Mouse (Mus musculus): Measurements from ENCODE around the gene Uts2. TPM values are rescaled to one million over a fixed set of nuclear protein-coding genes. Genes with fewer than 3 reads are reported as not detected.
A peak's percentile ranks its signal among the peaks of the same experiment; 100 is the strongest.

Gene Uts2
- polyA plus RNA-seq, 1 experiment from 2014 or later = not detected

DNA sequence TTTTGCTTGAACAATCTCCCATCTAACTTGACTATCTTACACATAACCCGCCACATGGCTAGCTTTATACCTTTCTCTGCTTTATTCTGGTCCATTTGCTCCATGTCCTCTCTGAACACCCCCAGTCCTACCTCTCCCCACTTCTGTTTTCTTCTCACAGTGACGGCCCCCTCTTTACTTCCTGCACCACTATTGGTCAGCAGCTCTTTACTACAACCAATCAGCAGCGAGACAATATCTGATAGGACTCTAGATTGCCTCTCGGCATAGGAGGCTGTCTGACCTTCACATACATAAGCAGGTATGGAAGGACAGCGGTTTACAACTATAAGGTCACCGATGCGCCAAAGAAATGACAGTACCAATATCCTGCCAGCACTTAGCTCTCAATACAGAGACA lies 39.6 kb downstream of the Uts2 start:
- no peaks in the 10 kb centered on the region for H3K27me3 ChIP-seq (ENCODE audit: control insufficient read depth, insufficient read depth, low read length)
- H3K27ac ChIP-seq (ENCODE audit: low read depth, low read length) = no peak overlapping the region
- WGBS = 87% methylated on average over 7 of the region's 7 CpGs
- DNase-seq (ENCODE audit: low spot score) = no peak
- no peaks in the 10 kb centered on the region for H3K4me1 ChIP-seq (replicated peaks; ENCODE audit: control insufficient read depth, insufficient read depth, low read length)
- H3K4me2 ChIP-seq (ENCODE audit: low read depth, low read length, severe bottlenecking) = no peak overlapping the region
- no peak overlapping the region for H3K9ac ChIP-seq (ENCODE audit: low read length)
- H3K4me3 ChIP-seq (ENCODE audit: low read depth, low read length) = no peak overlapping the region
- H3K9me3 ChIP-seq (ENCODE audit: control insufficient read depth, low read length) = no peaks in the 10 kb centered on the region
- no peak for ATAC-seq (replicated peaks; ENCODE audit: low FRiP score)
- no peaks in the 10 kb centered on the region for H3K36me3 ChIP-seq (ENCODE audit: control insufficient read depth, insufficient read depth, low read length)

DNA sequence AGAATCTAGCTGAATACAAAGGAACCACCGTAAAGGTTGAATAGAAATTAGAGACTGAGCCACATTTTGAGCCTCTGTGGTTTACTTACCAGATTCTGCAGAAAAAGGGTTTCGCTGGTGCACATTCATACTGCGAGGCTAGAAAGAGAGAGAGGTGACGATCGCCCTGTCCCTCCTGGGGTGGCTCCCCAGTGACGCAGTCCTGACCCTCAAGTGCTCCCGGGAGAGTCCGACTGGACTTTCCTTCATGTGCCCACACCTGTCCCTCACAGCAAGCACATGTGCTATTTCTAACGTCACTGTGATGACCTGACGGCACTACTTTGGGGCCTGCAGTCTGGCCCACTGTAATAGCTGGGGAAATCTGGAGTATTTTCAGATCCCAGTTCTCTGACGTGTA lies 40.9 kb downstream of the Uts2 start:
- DNase-seq (ENCODE audit: low spot score) (no peak), ATAC-seq (replicated peaks; ENCODE audit: low FRiP score) (no peak)
- H3K36me3 ChIP-seq (ENCODE audit: control insufficient read depth, insufficient read depth, low read length) = no peaks in the 10 kb centered on the region
- 94% methylated on average over 11 of the region's 11 CpGs for WGBS
- no peak overlapping the region for H3K4me3 ChIP-seq (ENCODE audit: low read depth, low read length)
- H3K4me2 ChIP-seq (ENCODE audit: low read depth, low read length, severe bottlenecking) = no peak overlapping the region
- no peaks in the 10 kb centered on the region; the same call in 1 of the 2 replicates for H3K27me3 ChIP-seq (ENCODE audit: control insufficient read depth, insufficient read depth, low read length)
- H3K9me3 ChIP-seq (ENCODE audit: control insufficient read depth, low read length) = no peaks in the 10 kb centered on the region
- no peak overlapping the region for H3K9ac ChIP-seq (ENCODE audit: low read length)
- H3K27ac ChIP-seq (ENCODE audit: low read depth, low read length) = no peak overlapping the region
- no peaks in the 10 kb centered on the region for H3K4me1 ChIP-seq (replicated peaks; ENCODE audit: control insufficient read depth, insufficient read depth, low read length)

DNA sequence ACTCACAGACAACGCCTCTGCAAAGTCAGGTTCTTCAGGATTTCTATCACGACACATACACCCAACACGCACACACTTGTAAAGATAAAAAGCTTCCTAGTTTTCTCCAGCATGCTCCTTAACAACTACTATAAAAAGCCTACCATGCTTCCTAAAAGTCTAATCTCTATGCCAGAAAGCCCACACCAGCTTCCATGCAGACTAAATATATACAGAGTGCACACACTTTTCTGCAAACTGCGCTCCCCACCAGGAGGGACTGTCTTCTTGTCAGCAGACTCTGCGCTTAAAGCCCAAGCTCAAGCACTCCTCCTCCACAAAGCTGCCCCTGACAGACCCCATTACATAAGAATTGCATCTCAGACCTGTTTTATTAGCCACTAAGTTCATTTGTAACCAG lies 44.6 kb downstream of the Uts2 start:
- H3K4me1 ChIP-seq (replicated peaks; ENCODE audit: control insufficient read depth, insufficient read depth, low read length) = peaks cover 6% of the 10 kb centered on the region; the same call in 1 of the 2 replicates
- WGBS = 90% methylated on average over 5 of the region's 5 CpGs
- ATAC-seq (replicated peaks; ENCODE audit: low FRiP score) (no peak), DNase-seq (ENCODE audit: low spot score) (peak; percentile 36)
- no peaks in the 10 kb centered on the region for H3K9me3 ChIP-seq (ENCODE audit: control insufficient read depth, low read length)
- H3K27ac ChIP-seq (ENCODE audit: low read depth, low read length) = no peak overlapping the region
- H3K36me3 ChIP-seq (ENCODE audit: control insufficient read depth, insufficient read depth, low read length) = no peaks in the 10 kb centered on the region
- H3K4me2 ChIP-seq (ENCODE audit: low read depth, low read length, severe bottlenecking) = no peak overlapping the region
- H3K27me3 ChIP-seq (ENCODE audit: control insufficient read depth, insufficient read depth, low read length) = no peaks in the 10 kb centered on the region; the same call in 1 of the 2 replicates
- no peak overlapping the region for H3K9ac ChIP-seq (ENCODE audit: low read length)
- H3K4me3 ChIP-seq (ENCODE audit: low read depth, low read length) = no peak overlapping the region

DNA sequence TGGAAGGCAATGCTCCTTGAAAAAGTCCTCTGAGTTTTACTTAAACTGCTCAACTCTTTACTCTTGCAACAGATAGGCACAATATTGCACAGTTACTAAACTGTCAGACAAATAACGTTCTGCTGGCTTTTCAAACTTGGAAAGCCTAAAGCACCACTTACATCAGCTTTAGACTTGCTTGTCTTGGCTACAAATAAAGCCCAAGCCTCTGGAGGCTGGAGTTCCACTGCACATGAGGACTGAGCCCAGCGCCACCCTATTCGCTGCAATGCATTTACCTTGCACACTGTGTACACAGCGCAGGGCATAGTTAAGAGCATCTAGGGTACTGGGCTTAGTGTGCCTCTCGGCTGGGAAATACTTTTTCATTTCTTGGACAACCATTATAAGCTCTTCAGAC lies 46.4 kb downstream of the Uts2 start:
- Histone ChIP-seq H3K4me3 (ENCODE audit: low read depth, low read length) (no peak overlapping the region; the same call in 1 of the 2 replicates), H3K9ac (ENCODE audit: low read length) (no peak overlapping the region), H3K27ac (ENCODE audit: low read depth, low read length) (no peak overlapping the region), H3K9me3 (ENCODE audit: control insufficient read depth, low read length) (no peaks in the 10 kb centered on the region), H3K4me1 (replicated peaks; ENCODE audit: control insufficient read depth, insufficient read depth, low read length) (peaks cover 6% of the 10 kb centered on the region; the same call in 1 of the 2 replicates), H3K4me2 (ENCODE audit: low read depth, low read length, severe bottlenecking) (peak overlapping the region; percentile 98; the same call in 1 of the 2 replicates), H3K36me3 (ENCODE audit: control insufficient read depth, insufficient read depth, low read length) (no peaks in the 10 kb centered on the region), H3K27me3 (ENCODE audit: control insufficient read depth, insufficient read depth, low read length) (no peaks in the 10 kb centered on the region; the same call in 1 of the 2 replicates)
- ATAC-seq (replicated peaks; ENCODE audit: low FRiP score) (no peak), DNase-seq (ENCODE audit: low spot score) (no peak)
- WGBS = 55% methylated on average over 5 of the region's 5 CpGs

DNA sequence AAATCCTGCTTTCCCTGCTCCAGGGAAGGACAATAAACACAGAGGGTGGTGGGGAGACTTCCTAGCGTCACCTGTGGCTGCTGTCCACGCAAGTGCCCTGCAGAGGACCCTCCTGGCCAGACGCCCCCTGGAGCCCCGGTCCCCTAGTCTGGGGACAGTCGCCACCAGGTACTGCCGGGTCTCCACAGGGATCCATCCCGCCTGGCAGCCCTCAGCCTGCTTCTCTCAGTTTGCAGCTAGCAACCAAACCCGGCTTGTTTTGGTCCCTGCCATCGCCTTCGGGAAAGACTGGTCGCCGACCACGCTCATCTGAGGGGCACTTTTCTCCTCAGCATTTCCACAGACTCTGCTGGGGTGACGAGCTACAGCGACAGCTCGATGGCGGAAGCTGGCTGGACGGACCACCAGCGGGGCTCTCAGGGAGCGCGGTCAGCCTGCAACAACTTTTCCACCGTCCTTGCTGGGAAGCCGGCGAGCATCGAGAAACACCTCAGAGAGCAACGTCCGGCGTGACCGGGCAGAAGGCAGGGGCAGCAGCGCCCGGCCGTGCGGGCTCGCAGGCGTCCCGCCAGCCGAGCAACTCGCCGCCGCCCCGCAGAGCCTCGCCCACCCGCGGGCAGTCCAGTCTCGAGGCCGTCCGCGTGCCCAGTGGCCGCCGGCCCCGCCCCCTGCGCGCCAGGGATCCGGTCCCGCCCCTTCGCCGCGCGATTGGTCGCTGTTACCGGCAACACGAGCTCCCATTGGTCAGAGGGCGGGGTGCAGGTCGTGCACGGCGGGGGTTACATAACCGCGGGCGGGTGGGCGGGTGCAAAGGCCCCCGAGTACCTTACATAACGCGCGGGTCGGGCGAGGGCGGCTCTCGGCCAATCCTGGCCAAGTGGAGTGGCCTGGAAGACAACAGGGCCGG lies 47.4 kb downstream of the Uts2 start, which contains the start of gene Per3:
Gene Per3 (minus strand): TSS at position 629 of the 907 bp plus-strand sequence.
- H3K9ac ChIP-seq (ENCODE audit: low read length) = peak within 1 kb of the TSS; percentile 65
- H3K4me1 ChIP-seq (replicated peaks; ENCODE audit: control insufficient read depth, insufficient read depth, low read length) = peaks cover 6% of the 10 kb centered on the region; the same call in 1 of the 2 replicates
- peak within 1 kb of the TSS; percentile 98 for H3K4me2 ChIP-seq (ENCODE audit: low read depth, low read length, severe bottlenecking)
- H3K9me3 ChIP-seq (ENCODE audit: control insufficient read depth, low read length) = no peaks in the 10 kb centered on the region
- DNase-seq (ENCODE audit: low spot score) (peak; percentile 98), ATAC-seq (replicated peaks; ENCODE audit: low FRiP score) (peak; percentile 97)
- no peaks in the 10 kb centered on the region; the same call in 1 of the 2 replicates for H3K36me3 ChIP-seq (ENCODE audit: control insufficient read depth, insufficient read depth, low read length)
- no peaks in the 10 kb centered on the region; the same call in 1 of the 2 replicates for H3K27me3 ChIP-seq (ENCODE audit: control insufficient read depth, insufficient read depth, low read length)
- no peak within 1 kb of the TSS for H3K27ac ChIP-seq (ENCODE audit: low read depth, low read length)
- H3K4me3 ChIP-seq (ENCODE audit: low read depth, low read length) = peak within 1 kb of the TSS; percentile 55
- under 1% methylated on average over 75 of the region's 79 CpGs for WGBS

DNA sequence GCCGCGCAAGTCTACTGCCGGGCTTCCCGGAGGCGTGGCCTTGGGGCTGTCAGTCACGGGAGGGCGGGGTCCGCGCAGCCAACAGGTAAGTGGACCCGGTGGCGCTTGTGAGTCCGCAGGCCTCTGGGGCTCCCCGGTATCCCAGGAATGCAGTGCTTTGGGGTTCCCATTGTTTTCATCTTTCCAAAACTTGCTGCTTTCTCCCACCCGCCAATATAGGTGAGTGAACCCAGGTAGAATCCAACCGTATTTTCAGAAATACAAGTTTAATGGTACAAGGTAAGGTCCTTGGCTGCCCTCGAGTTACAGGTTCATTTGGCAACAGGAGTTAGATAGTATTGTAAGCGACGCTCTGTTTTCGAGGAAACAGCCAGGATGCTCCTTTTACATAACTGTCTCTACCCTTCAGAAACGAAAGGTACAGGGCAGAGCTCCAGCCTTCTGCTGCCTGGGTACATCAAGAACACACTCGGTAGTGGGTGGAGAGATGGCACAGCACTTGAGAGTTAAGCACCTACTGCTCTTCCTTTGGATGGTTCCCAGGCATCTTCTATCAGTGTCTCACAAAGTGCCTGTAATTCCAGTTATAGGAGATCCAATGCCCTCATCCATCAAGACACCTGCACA lies 48.2 kb downstream of the Uts2 start:
- H3K36me3 ChIP-seq (ENCODE audit: control insufficient read depth, insufficient read depth, low read length) = no peaks in the 10 kb centered on the region; the same call in 1 of the 2 replicates
- DNase-seq (ENCODE audit: low spot score) = no peak
- 0 out of 2 replicates have a peak, but pooled peaks have one; percentile 8 for ATAC-seq (replicated peaks; ENCODE audit: low FRiP score)
- H3K9me3 ChIP-seq (ENCODE audit: control insufficient read depth, low read length) = no peaks in the 10 kb centered on the region
- H3K27me3 ChIP-seq (ENCODE audit: control insufficient read depth, insufficient read depth, low read length) = no peaks in the 10 kb centered on the region; the same call in 1 of the 2 replicates
- 5% methylated on average over 21 of the region's 21 CpGs for WGBS
- H3K4me3 ChIP-seq (ENCODE audit: low read depth, low read length) = peak overlapping the region; percentile 55
- H3K4me2 ChIP-seq (ENCODE audit: low read depth, low read length, severe bottlenecking) = peak overlapping the region; percentile 98
- peaks cover 6% of the 10 kb centered on the region; the same call in 1 of the 2 replicates for H3K4me1 ChIP-seq (replicated peaks; ENCODE audit: control insufficient read depth, insufficient read depth, low read length)
- peak overlapping the region; percentile 23; the same call in 1 of the 2 replicates for H3K9ac ChIP-seq (ENCODE audit: low read length)
- no peak overlapping the region for H3K27ac ChIP-seq (ENCODE audit: low read depth, low read length)

DNA sequence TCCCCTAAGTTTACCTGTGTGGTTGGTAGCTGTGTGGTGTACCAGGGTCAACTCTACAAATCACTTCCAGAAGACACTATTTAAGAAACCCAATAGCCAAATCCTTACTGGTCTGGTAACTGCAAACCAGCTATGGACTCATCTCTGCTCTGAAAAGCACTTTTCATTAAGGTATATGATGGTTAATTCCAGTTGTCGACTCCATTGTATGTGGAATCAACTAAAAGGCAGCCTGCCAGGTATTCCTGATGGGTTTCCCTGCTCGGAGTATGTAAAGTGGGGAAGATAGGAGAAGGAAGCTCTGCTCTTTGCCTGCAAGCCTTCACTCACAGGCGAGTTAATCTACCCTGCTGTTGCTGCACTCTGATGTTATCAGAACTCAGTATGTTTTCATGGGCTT lies 49.6 kb downstream of the Uts2 start:
- ATAC-seq (replicated peaks; ENCODE audit: low FRiP score) (no peak), DNase-seq (ENCODE audit: low spot score) (no peak)
- 91% methylated on average over 3 of the region's 3 CpGs for WGBS
- H3K9ac ChIP-seq (ENCODE audit: low read length) = no peak overlapping the region
- H3K4me1 ChIP-seq (replicated peaks; ENCODE audit: control insufficient read depth, insufficient read depth, low read length) = peaks cover 6% of the 10 kb centered on the region; the same call in 1 of the 2 replicates
- H3K27ac ChIP-seq (ENCODE audit: low read depth, low read length) = no peak overlapping the region
- H3K27me3 ChIP-seq (ENCODE audit: control insufficient read depth, insufficient read depth, low read length) = no peaks in the 10 kb centered on the region; the same call in 1 of the 2 replicates
- no peak overlapping the region for H3K4me2 ChIP-seq (ENCODE audit: low read depth, low read length, severe bottlenecking)
- H3K36me3 ChIP-seq (ENCODE audit: control insufficient read depth, insufficient read depth, low read length) = no peaks in the 10 kb centered on the region; the same call in 1 of the 2 replicates
- no peaks in the 10 kb centered on the region for H3K9me3 ChIP-seq (ENCODE audit: control insufficient read depth, low read length)
- no peak overlapping the region for H3K4me3 ChIP-seq (ENCODE audit: low read depth, low read length)

DNA sequence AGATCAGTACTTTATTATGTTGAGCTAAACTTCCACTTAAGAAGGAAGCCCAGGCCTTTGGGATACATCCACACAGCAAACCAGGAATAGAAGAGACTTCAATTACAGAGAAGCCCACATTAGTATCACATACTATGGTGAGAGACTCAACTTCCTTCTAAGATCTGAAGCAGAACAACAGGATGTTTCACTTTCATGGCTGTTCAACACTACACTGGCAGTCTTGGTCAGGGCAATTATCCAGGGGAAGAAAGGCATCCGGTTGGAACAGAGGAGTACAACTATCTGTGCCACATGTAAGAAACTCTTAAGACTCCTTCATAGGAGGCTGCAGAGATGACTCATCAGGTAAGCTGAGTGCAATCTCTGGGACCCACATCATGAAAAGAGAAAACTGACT lies 54.3 kb downstream of the Uts2 start:
- no peaks in the 10 kb centered on the region for H3K4me1 ChIP-seq (replicated peaks; ENCODE audit: control insufficient read depth, insufficient read depth, low read length)

More for the DNA sequence above, 54.3 kb downstream of the Uts2 start:
- Histone ChIP-seq H3K27me3 (ENCODE audit: control insufficient read depth, insufficient read depth, low read length) (no peaks in the 10 kb centered on the region), H3K9ac (ENCODE audit: low read length) (no peak overlapping the region), H3K27ac (ENCODE audit: low read depth, low read length) (no peak overlapping the region), H3K4me3 (ENCODE audit: low read depth, low read length) (no peak overlapping the region), H3K4me2 (ENCODE audit: low read depth, low read length, severe bottlenecking) (no peak overlapping the region), H3K9me3 (ENCODE audit: control insufficient read depth, low read length) (no peaks in the 10 kb centered on the region), H3K36me3 (ENCODE audit: control insufficient read depth, insufficient read depth, low read length) (no peaks in the 10 kb centered on the region; the same call in 1 of the 2 replicates)
- no peak for ATAC-seq (replicated peaks; ENCODE audit: low FRiP score)
- peak; percentile 15 for DNase-seq (ENCODE audit: low spot score)
- WGBS = 90% methylated on average over 1 of the region's 1 CpGs

All from forebrain, embryonic 11.5 days (tissue).